Mouse (Mus musculus): ENCODE measurements around the gene Mospd3. TPM values are rescaled to one million over a fixed set of nuclear protein-coding genes. Genes with fewer than 3 reads are reported as not detected.

Gene Mospd3
- polyA plus RNA-seq, 1 experiment from 2014 or later = 16.4 TPM

DNA sequence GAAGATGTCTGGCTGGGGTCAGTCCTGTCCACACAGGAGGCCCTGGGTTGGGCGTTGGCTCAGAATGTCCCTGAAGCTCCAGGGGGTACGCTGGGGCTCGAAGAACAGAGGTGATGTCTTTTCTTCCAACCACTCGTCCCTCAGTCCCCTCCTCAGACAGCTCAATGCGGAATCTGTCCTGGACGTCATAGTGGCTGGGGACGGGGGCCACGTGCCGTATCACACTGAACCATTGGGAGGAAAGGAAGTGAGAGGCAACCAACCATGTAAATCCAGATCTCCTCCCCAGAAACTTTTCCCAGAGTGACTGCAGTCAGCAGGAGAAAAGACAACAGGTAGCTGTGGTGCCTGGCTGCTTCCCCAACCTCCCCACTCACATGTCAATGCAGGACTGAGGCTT is 1.3 kb downstream of the Mospd3 start:
- Histone ChIP-seq H3K9ac (peak overlapping the region; percentile 87), H3K4me2 (peak overlapping the region; percentile 80), H3K36me3 (peaks cover 33% of the 10 kb centered on the region), H3K4me3 (peak overlapping the region; percentile 72), H3K27ac (replicated peaks) (no peak overlapping the region), H3K9me3 (no peaks in the 10 kb centered on the region), H3K4me1 (peaks cover 34% of the 10 kb centered on the region), H3K27me3 (replicated peaks) (no peaks in the 10 kb centered on the region)
- ATAC-seq (ENCODE audit: extremely low read depth, insufficient number of reproducible peaks, low FRiP score, low TSS enrichment) = no peak
- WGBS = 54% methylated on average over 9 of the region's 9 CpGs

DNA sequence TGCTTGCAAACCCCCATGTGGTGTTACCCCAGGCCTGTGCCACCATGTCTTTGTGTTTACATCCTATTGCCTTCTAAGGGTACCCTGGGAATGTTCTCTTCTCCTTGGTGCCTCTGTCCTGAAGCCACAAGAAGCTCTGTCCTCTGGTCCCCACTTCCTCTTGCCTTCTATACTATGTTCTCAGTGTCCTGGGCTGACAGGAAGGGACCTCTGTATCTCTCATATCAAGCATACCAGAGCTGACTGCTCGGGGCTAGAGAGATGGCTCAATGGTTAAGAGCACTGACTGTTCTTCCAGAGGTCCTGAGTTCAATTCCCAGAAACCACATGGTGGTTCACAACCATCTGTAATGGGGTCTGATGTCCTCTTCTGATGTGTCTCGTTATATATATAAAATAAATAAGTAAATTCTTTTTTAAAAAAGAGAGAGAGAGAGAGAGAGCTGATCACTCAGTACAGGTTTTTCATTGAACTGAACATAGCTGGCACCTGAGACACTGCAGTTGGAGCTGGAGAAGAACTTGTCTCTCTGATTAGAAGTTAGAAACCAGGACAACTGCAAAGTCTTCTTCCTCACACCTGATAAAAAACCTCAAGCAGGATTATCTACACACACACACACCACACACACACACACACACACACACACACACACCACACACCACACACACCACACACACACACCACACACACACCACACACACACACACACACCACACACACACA is 2.6 kb downstream of the Mospd3 start:
- H3K4me2 ChIP-seq = no peak overlapping the region
- no peaks in the 10 kb centered on the region for H3K27me3 ChIP-seq (replicated peaks)
- WGBS = 54% methylated on average over 2 of the region's 2 CpGs
- no peak overlapping the region for H3K9ac ChIP-seq
- no peak for ATAC-seq (ENCODE audit: extremely low read depth, insufficient number of reproducible peaks, low FRiP score, low TSS enrichment)
- peaks cover 27% of the 10 kb centered on the region for H3K4me1 ChIP-seq
- H3K4me3 ChIP-seq = no peak overlapping the region
- H3K9me3 ChIP-seq = no peaks in the 10 kb centered on the region
- peaks cover 25% of the 10 kb centered on the region for H3K36me3 ChIP-seq
- no peak overlapping the region for H3K27ac ChIP-seq (replicated peaks)

DNA sequence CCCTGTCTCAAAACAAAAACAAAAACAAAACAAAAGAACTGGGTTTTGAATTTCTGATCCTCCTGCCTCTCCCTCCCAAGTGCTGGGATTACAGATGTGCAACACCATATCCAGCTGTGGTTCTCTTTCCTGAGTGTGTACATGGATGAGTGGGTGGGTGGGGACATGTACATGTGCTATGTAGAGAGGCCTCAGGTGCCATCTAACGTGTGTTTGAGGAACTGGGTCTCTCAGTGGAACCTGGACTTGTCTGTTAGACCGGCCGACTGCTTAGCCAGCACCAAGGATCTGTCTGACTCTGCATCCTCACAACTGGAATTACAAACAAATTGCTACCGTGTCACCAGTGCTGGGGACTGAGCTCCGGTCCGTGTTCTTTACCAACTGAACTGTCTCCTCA is 3.2 kb downstream of the Mospd3 start:
- H3K4me1 ChIP-seq = peaks cover 21% of the 10 kb centered on the region
- WGBS = 92% methylated on average over 6 of the region's 6 CpGs
- ATAC-seq (ENCODE audit: extremely low read depth, insufficient number of reproducible peaks, low FRiP score, low TSS enrichment) = no peak

DNA sequence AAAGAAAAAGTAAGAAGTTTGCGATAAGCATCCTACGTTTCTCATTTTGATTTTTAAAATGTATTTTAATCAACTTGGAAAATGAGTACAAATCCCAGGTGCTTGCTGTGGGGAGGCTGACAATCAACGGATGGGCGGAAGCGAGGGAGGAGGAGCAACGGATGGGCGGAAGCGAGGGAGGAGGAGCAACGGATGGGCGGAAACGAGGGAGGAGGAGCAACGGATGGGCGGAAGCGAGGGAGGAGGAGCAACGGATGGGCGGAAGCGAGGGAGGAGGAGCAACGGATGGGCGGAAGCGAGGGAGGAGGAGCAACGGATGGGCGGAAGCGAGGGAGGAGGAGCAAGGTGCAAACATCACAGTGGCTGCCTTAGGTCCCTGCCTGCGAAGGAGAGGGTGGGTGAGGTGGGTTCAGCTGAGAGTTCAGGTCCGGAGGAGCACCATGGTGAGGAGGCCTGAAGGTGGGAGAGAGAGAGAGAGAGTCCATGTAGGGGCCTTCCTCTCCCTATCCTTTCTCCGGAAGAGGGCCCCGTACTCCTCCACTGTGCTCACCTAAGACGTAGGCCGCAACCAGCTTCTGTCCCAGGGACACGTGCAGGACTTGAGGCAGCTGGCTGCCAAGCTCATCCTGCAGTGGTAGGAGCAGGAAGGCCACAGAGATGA is 4.1 kb downstream of the Mospd3 start:
- no peak for ATAC-seq (ENCODE audit: extremely low read depth, insufficient number of reproducible peaks, low FRiP score, low TSS enrichment)
- Histone ChIP-seq H3K9me3 (no peaks in the 10 kb centered on the region), H3K4me3 (0 out of 2 replicates have a peak overlapping the region, but pooled peaks have one; percentile 6), H3K27me3 (replicated peaks) (no peaks in the 10 kb centered on the region), H3K27ac (replicated peaks) (no peak overlapping the region), H3K4me1 (peaks cover 13% of the 10 kb centered on the region), H3K36me3 (peaks cover 25% of the 10 kb centered on the region), H3K4me2 (peak overlapping the region; percentile 33), H3K9ac (no peak overlapping the region)
- 34% methylated on average over 30 of the region's 30 CpGs for WGBS

More for the DNA sequence above, 3.2 kb downstream of the Mospd3 start:
- Histone ChIP-seq H3K4me3 (no peak overlapping the region), H3K36me3 (peaks cover 25% of the 10 kb centered on the region), H3K9me3 (no peaks in the 10 kb centered on the region), H3K4me2 (no peak overlapping the region), H3K9ac (no peak overlapping the region), H3K27me3 (replicated peaks) (no peaks in the 10 kb centered on the region), H3K27ac (replicated peaks) (no peak overlapping the region)

DNA sequence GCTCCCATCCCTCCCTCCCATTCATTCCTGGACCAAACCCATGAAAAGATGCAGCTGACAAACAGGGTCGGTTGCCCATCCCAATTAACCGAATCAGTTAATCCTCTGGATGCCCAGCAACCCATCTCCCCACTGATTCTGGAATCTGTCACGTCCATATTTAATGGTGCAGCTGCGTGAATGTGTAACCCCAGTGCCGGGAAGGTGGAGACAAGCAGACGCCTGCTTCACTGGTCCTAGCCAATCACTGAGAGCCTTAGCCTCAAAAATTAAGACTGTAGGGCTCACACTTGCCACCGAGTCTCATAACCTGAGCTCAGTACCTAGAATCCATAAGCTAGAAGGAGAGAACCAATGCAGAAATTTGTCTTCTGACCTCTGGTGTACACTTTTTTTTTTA is 4.9 kb downstream of the Mospd3 start:
- H3K27ac ChIP-seq (replicated peaks) = no peak overlapping the region
- H3K27me3 ChIP-seq (replicated peaks) = no peaks in the 10 kb centered on the region
- no peak overlapping the region for H3K4me2 ChIP-seq
- 72% methylated on average over 7 of the region's 7 CpGs for WGBS
- no peak overlapping the region for H3K9ac ChIP-seq
- H3K9me3 ChIP-seq = no peaks in the 10 kb centered on the region
- no peak for ATAC-seq (ENCODE audit: extremely low read depth, insufficient number of reproducible peaks, low FRiP score, low TSS enrichment)
- H3K36me3 ChIP-seq = peaks cover 25% of the 10 kb centered on the region
- peaks cover 12% of the 10 kb centered on the region for H3K4me1 ChIP-seq
- no peak overlapping the region for H3K4me3 ChIP-seq

DNA sequence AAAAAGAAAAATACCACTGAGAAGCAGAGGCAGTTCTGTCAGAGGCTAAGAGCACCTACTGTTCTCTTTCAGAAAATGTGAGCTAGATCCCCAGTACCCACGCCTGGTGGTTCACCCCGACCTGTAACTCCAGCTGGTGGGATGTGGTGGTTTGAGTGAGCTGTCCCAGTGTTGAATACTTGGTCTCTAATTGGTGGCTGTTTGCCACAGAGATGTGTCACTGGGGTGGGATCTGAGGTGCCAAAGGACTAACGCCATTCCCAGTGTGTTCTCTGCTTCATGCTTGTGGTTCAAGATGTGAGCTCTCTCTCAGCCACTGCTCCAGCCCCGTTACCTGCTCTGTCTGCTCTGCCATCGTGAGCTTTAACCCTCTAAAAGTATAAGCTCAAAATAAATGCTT is 10.4 kb downstream of the Mospd3 start:
- Histone ChIP-seq H3K27me3 (replicated peaks) (0 out of 2 replicates have a peak, but pooled peaks cover 4% of the 10 kb centered on the region), H3K36me3 (peaks cover under 1% of the 10 kb centered on the region; the same call in 1 of the 2 replicates), H3K9me3 (no peaks in the 10 kb centered on the region; the same call in 1 of the 2 replicates), H3K9ac (no peak overlapping the region), H3K4me3 (no peak overlapping the region), H3K4me2 (no peak overlapping the region), H3K4me1 (no peaks in the 10 kb centered on the region), H3K27ac (replicated peaks) (no peak overlapping the region)
- no peak for ATAC-seq (ENCODE audit: extremely low read depth, insufficient number of reproducible peaks, low FRiP score, low TSS enrichment)
- 77% methylated on average over 5 of the region's 5 CpGs for WGBS

DNA sequence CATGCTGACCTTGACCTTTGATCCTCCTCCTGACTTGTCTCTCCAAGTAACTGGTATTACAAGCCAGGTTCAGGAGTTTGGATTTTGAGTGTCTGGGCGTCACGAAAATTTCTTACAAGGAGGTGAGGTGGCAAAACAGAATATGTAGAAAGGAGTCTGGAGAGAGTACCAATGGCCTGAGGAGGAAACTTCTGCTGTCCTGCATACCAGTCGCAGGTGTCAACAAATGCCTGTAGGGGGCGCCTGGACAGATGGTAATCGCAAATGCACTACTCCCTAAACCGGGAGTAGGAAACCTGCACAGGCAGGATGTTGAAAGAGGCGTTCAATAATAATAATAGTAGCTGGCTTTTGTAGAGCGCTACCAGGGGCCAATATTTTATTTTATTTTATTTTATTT is 15.9 kb downstream of the Mospd3 start:
- H3K4me1 ChIP-seq = peaks cover 12% of the 10 kb centered on the region; the same call in 1 of the 2 replicates

DNA sequence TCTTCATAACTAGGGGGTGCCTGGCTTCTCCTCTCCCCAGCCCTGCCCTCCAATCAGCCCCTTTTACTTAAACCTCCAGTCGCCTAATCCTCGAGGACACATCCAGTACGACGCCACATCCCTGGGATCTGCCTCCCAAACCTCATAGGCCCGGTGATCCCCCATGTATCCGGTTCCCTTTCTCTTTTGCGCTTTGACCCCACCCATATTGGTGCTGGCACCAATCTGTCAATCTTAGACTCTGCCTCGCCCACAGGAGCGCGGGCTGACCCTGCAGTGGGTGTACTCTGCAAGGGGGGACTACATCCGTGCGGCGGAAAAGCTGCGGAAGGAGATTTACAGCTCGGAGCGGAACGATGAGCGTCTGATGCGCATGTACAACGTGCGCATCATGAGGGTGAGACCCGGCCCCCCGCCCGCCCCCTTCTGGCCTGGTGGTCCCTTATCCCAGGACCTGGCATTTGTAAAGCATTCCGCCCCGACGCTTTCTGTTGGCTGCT is 17.1 kb downstream of the Mospd3 start:
- Histone ChIP-seq H3K36me3 (no peaks in the 10 kb centered on the region), H3K4me3 (peak overlapping the region; percentile 51), H3K4me1 (peaks cover 12% of the 10 kb centered on the region; the same call in 1 of the 2 replicates), H3K27me3 (replicated peaks) (peaks cover 36% of the 10 kb centered on the region), H3K9ac (peak overlapping the region; percentile 69), H3K9me3 (no peaks in the 10 kb centered on the region; the same call in 1 of the 2 replicates), H3K4me2 (peak overlapping the region; percentile 77), H3K27ac (replicated peaks) (no peak overlapping the region)
- 12% methylated on average over 27 of the region's 27 CpGs for WGBS
- ATAC-seq (ENCODE audit: extremely low read depth, insufficient number of reproducible peaks, low FRiP score, low TSS enrichment) = no peak

More for the DNA sequence above, 15.9 kb downstream of the Mospd3 start:
- Histone ChIP-seq H3K4me2 (no peak overlapping the region), H3K36me3 (no peaks in the 10 kb centered on the region), H3K27ac (replicated peaks) (no peak overlapping the region), H3K9ac (no peak overlapping the region), H3K4me3 (no peak overlapping the region), H3K27me3 (replicated peaks) (peaks cover 36% of the 10 kb centered on the region), H3K9me3 (no peaks in the 10 kb centered on the region; the same call in 1 of the 2 replicates)
- 33% methylated on average over 8 of the region's 8 CpGs for WGBS
- no peak for ATAC-seq (ENCODE audit: extremely low read depth, insufficient number of reproducible peaks, low FRiP score, low TSS enrichment)

DNA sequence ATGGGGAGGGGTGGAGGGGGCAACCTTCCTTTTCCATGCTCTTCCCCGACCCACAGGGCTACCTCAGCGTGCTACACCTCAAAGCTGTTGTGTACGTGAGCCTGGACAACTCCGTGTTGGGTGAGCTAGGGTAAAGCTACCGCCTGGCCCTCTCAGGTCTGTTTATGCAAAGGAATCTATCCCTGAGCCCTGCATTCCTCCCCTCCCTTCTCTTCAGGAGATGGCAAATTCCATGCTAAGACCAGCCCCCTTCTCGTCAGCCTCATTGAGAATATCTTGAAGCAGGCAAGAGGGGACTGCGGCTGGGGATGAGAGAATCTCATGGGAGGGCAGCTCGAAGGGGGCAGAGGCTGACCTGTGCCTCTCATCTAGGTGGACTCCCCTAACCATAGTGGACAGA is 18.2 kb downstream of the Mospd3 start:
- Histone ChIP-seq H3K4me3 (no peak overlapping the region), H3K4me1 (peaks cover 12% of the 10 kb centered on the region; the same call in 1 of the 2 replicates), H3K9me3 (no peaks in the 10 kb centered on the region; the same call in 1 of the 2 replicates), H3K4me2 (peak overlapping the region; percentile 77; the same call in 1 of the 2 replicates), H3K27ac (replicated peaks) (no peak overlapping the region), H3K27me3 (replicated peaks) (peaks cover 36% of the 10 kb centered on the region), H3K36me3 (no peaks in the 10 kb centered on the region), H3K9ac (no peak overlapping the region)
- no peak for ATAC-seq (ENCODE audit: extremely low read depth, insufficient number of reproducible peaks, low FRiP score, low TSS enrichment)
- WGBS = 27% methylated on average over 8 of the region's 8 CpGs

DNA sequence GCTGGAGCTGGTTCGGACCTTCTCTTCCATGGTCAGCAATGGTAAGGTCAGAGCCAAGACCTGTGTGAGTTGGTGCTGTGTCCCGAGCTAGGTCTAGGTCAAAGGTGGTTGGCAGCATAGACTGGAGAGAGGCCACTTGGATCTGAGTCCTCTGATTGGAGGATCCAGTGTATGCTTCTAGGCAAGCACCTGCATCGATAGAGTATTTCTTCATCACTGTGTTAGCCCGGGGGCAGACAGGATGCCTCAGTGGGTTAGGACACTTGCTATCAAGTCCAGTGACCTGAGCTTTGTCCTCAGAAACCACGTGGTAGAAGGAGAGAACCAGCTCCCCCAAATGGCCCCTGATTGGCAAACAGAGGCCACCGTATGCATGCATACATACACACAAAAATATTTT is 20.6 kb downstream of the Mospd3 start:
- Histone ChIP-seq H3K4me2 (no peak overlapping the region), H3K9ac (no peak overlapping the region), H3K36me3 (no peaks in the 10 kb centered on the region), H3K27ac (replicated peaks) (no peak overlapping the region), H3K27me3 (replicated peaks) (peaks cover 40% of the 10 kb centered on the region), H3K4me3 (no peak overlapping the region), H3K9me3 (no peaks in the 10 kb centered on the region), H3K4me1 (peaks cover 12% of the 10 kb centered on the region; the same call in 1 of the 2 replicates)
- WGBS = 76% methylated on average over 6 of the region's 6 CpGs
- no peak for ATAC-seq (ENCODE audit: extremely low read depth, insufficient number of reproducible peaks, low FRiP score, low TSS enrichment)

DNA sequence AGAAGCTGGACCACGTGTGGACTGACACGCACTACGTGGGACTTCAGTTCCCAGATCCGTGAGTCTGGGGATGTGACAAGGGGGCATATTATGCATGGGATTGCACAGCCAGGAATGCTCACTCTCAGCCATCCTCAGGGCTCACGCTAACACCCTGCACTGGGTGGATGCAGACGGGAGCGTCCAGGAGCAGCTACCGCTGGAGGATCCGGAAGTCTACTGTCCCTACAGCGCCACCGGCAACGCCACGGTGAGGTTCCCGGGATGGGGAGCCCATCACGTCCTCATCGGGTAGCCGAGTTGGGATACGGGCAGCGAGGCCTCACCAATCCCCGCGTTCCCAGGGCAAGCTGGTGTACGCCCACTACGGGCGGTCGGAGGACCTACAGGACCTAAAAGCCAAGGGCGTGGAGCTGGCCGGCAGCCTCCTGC is 26.4 kb downstream of the Mospd3 start:
- Histone ChIP-seq H3K27ac (replicated peaks) (no peak overlapping the region), H3K27me3 (replicated peaks) (peaks cover 37% of the 10 kb centered on the region), H3K9me3 (no peaks in the 10 kb centered on the region), H3K4me2 (peak overlapping the region; percentile 70), H3K4me3 (peak overlapping the region; percentile 43), H3K4me1 (peaks cover 13% of the 10 kb centered on the region), H3K9ac (peak overlapping the region; percentile 67), H3K36me3 (no peaks in the 10 kb centered on the region)
- WGBS = 8% methylated on average over 27 of the region's 27 CpGs
- ATAC-seq (ENCODE audit: extremely low read depth, insufficient number of reproducible peaks, low FRiP score, low TSS enrichment) = no peak
